In the genomic region with DNA sequence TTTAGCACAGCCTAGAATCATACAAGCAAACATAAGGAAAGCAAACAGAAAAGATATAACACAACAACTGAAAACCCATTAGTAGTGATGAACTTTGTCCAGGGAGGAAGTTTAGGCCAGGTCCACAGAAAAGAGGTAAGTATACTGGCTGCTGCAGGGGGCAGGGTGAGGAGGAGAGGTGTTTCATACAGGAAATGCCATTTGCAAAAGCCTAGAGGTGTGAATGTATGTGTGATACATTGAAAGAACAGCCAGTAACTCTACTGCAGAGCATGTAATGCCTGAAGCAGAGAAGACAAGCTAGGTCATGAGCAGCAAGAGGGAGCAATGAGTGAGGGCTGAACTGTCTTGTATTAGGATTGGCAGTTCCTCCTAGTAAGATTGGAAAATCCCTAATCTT, we compare ENCODE assay signal across 31 mouse cellular contexts. TPM values are rescaled to one million over a fixed set of nuclear protein-coding genes. Genes with fewer than 3 reads are reported as not detected.
DNase-seq lines count a peak whose midpoint lies in the region; ATAC-seq lines count a peak whose summit lies in the region.
"Had no signal": no experiment of that assay in that cellular context is flagged by ENCODE, and none has a peak within 500 bp of the region (broad histone marks: within the 10 kb centered on the region; RNA-seq: fewer than 3 reads in every experiment).

No protein-coding gene starts in this region.

- no peaks in the 10 kb centered on the region for H3K9me3 ChIP-seq in heart, embryonic 10.5 days
- H3K9me3 ChIP-seq in neural tube, embryonic 15.5 days (replicated peaks), result no peaks in the 10 kb centered on the region
- H3K9me3 ChIP-seq: forebrain, embryonic 10.5 days; forebrain, embryonic 13.5 days; G1E; heart, embryonic 12.5 days; heart, embryonic 15.5 days; hindbrain, embryonic 10.5 days; intestine, embryonic 15.5 days had no signal

- peak; percentile 34 for ATAC-seq in CD4-positive, CD25-positive, alpha-beta regulatory T cell, adult 4 months
- peak; percentile 41 for ATAC-seq in inflammation-experienced regulatory T-cells, adult 6 months
- ATAC-seq in neural tube, embryonic 15.5 days (ENCODE audit: low FRiP score), result no peak
- ATAC-seq: forebrain, embryonic 13.5 days; forebrain, embryonic 16.5 days; hindbrain, postnatal 0 days; intestine, embryonic 15.5 days had no signal

- no peak overlapping the region for H3K4me3 ChIP-seq in heart, embryonic 10.5 days
- H3K4me3 ChIP-seq in neural tube, embryonic 15.5 days (replicated peaks), result no peak overlapping the region
- H3K4me3 ChIP-seq: forebrain, embryonic 10.5 days; forebrain, embryonic 13.5 days; gastrocnemius, adult 2 months; heart, embryonic 12.5 days; heart, embryonic 15.5 days; hindbrain, embryonic 10.5 days; intestine, embryonic 15.5 days had no signal

- H3K9ac ChIP-seq in neural tube, embryonic 15.5 days (replicated peaks), result no peak overlapping the region
- H3K9ac ChIP-seq: forebrain, embryonic 13.5 days; heart, embryonic 12.5 days; heart, embryonic 15.5 days; hindbrain, embryonic 14.5 days; intestine, embryonic 15.5 days had no signal

- no peaks in the 10 kb centered on the region for H3K27me3 ChIP-seq in heart, embryonic 10.5 days (ENCODE audit: insufficient read depth, poor library complexity, severe bottlenecking)
- no peaks in the 10 kb centered on the region for H3K27me3 ChIP-seq in neural tube, embryonic 15.5 days (replicated peaks)
- H3K27me3 ChIP-seq: CH12.LX; forebrain, embryonic 13.5 days; heart, embryonic 12.5 days; heart, embryonic 15.5 days; intestine, embryonic 15.5 days had no signal

- DNase-seq in CD4-positive helper T cell, adult 2 months (ENCODE audit: low read depth, low spot score), result peak; percentile 39
- DNase-seq in naive thymus-derived CD4-positive, alpha-beta T cell, adult 2 months (ENCODE audit: low read depth), result peak; percentile 13
- DNase-seq in heart, embryonic 10.5 days (ENCODE audit: low spot score), result no peak
- DNase-seq in embryo, embryonic 9.5 days (ENCODE audit: extremely low spot score), result no peak
- DNase-seq: adrenal gland, adult 8-10 months; adrenal gland, postnatal 25 days; B cell, adult 2 months; cerebellum, adult 11-12 months; cerebellum, adult 8-10 months; cerebellum, postnatal 10 days; cerebellum, postnatal 36 days; embryo, embryonic 11 days; gastrocnemius, adult 2 months; gastrocnemius, postnatal 14 days; heart, adult 11 months; heart, postnatal 10 days; heart, postnatal 36 days had no signal

- H3K4me2 ChIP-seq in neural tube, embryonic 15.5 days, result no peak overlapping the region
- H3K4me2 ChIP-seq: forebrain, embryonic 13.5 days; heart, embryonic 12.5 days; heart, embryonic 15.5 days; hindbrain, embryonic 14.5 days; intestine, embryonic 15.5 days had no signal

- H3K27ac ChIP-seq in heart, embryonic 10.5 days, result no peak overlapping the region
- H3K27ac ChIP-seq in neural tube, embryonic 15.5 days (replicated peaks), result no peak overlapping the region
- H3K27ac ChIP-seq: forebrain, embryonic 10.5 days; forebrain, embryonic 13.5 days; gastrocnemius, adult 2 months; heart, embryonic 15.5 days; hindbrain, embryonic 10.5 days; hindbrain, embryonic 14.5 days; hindbrain, postnatal 0 days; intestine, embryonic 15.5 days had no signal

- no peaks in the 10 kb centered on the region for H3K4me1 ChIP-seq in heart, embryonic 10.5 days
- H3K4me1 ChIP-seq in neural tube, embryonic 15.5 days, result no peaks in the 10 kb centered on the region
- H3K4me1 ChIP-seq: forebrain, embryonic 10.5 days; forebrain, embryonic 13.5 days; hindbrain, embryonic 10.5 days; intestine, embryonic 15.5 days had no signal

- H3K36me3 ChIP-seq in heart, embryonic 10.5 days, result no peaks in the 10 kb centered on the region
- H3K36me3 ChIP-seq in neural tube, embryonic 15.5 days, result no peaks in the 10 kb centered on the region
- H3K36me3 ChIP-seq: forebrain, embryonic 10.5 days; G1E; heart, embryonic 12.5 days; heart, embryonic 15.5 days; hindbrain, embryonic 10.5 days; intestine, embryonic 15.5 days had no signal

RNA-seq across cellular contexts. Expression of gene Itgb1, which starts 40.0 kb away (rescaled TPM):
- 10 to 100 TPM; 67.0 to 77.7 TPM for polyA plus RNA-seq in CD4-positive, CD25-positive, alpha-beta regulatory T cell, adult 4 months (2017; shearing (Covaris generic))
- polyA plus RNA-seq in inflammation-experienced regulatory T-cells, adult 6 months (2017; shearing (Covaris generic)), result 100 to 1,000 TPM; 160 to 315 (median 162) TPM
- polyA plus RNA-seq in heart, embryonic 10.5 days (2016; fragmentation: Nextera tagmentation; extraction: Ambion mirVana), result 261 and 314 TPM in 2 replicates
- 91.7 and 119 TPM in 2 replicates for polyA plus RNA-seq in neural tube, embryonic 15.5 days (2015; fragmentation: Nextera tagmentation; extraction: Ambion mirVana)

Comparison
In these comparisons a context has a peak if more than half of its experiments do, and no peak if none do; other contexts are left out.
1. DNase-seq: peak in CD4-positive helper T cell, adult 2 months (single experiment) and naive thymus-derived CD4-positive, alpha-beta T cell, adult 2 months (single experiment); none in heart, embryonic 10.5 days (single experiment) and embryo, embryonic 9.5 days (single experiment).